In the genomic region with DNA sequence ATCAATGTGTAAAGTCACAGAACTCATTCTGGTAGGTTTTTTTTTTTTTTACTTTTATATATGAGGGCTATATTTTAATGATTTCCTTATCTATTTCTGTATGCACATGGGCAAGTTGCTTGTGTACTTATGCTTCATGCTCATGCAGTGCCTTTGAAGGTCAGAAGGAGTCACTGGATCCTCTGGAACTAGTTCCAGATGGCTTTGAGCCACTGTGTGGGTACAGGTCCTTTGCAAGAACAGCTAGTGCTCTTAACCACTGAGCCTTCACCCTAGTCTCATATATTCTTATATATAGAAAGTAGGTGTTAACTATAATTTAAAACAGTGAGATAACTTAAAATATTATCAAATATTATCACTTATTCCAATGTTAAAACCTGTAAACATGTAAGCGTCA, we compare ENCODE assay signal across 19 mouse cellular contexts.
DNase-seq lines count a peak whose midpoint lies in the region; ATAC-seq and TF ChIP-seq lines count a peak whose summit lies in the region.
"Had no signal": no experiment of that assay in that cellular context is flagged by ENCODE, and none has a peak within 500 bp of the region (broad histone marks: within the 10 kb centered on the region; RNA-seq: fewer than 3 reads in every experiment).

No protein-coding gene starts in this region.

- intact Hi-C loops in gastrocnemius, adult 2 months (cut with DNase I): no loop called here
- intact Hi-C loops in gastrocnemius, postnatal 14 days (cut with DNase I; ENCODE audit: low total_unique reads): no loop called here

- TF ChIP-seq CTCF in gastrocnemius, adult 2 months (IDR thresholded peaks at IDR 0.05): 0 out of 2 replicates have a peak, but pooled peaks have one; percentile 5

- H3K27ac ChIP-seq in gastrocnemius, adult 2 months: 0 out of 2 replicates have a peak overlapping the region, but pooled peaks have one; percentile 13
- H3K27ac ChIP-seq: embryonic facial prominence, embryonic 10.5 days; embryonic facial prominence, embryonic 12.5 days; forebrain, embryonic 13.5 days; forebrain, embryonic 15.5 days had no signal

- ATAC-seq in CD4-positive, CD25-positive, alpha-beta regulatory T cell, adult 4 months: no peak
- ATAC-seq: activated CD4-positive, CD25-positive, alpha-beta regulatory T cell, adult 4 months; forebrain, embryonic 13.5 days; forebrain, embryonic 15.5 days; forebrain, postnatal 0 days; Patski had no signal

- H3K4me3 ChIP-seq in gastrocnemius, adult 2 months: no peak overlapping the region
- H3K4me3 ChIP-seq: embryonic facial prominence, embryonic 10.5 days; embryonic facial prominence, embryonic 12.5 days; forebrain, embryonic 13.5 days; forebrain, embryonic 15.5 days had no signal

- DNase-seq in gastrocnemius, adult 2 months: peak; percentile 58
- no peak for DNase-seq in gastrocnemius, postnatal 4 days (ENCODE audit: low spot score in 2 of 2)
- peak; percentile 22 for DNase-seq in gastrocnemius, postnatal 25 days
- DNase-seq in gastrocnemius, postnatal 14 days: no peak
- DNase-seq: adrenal gland, adult 8-10 months; adrenal gland, postnatal 14 days; cerebellum, adult 11-12 months; cerebellum, adult 2 months; cerebellum, adult 9-10 months; cerebellum, postnatal 10 days; cerebellum, postnatal 25 days; forebrain, postnatal 0 days had no signal

Comparison
In these comparisons a context has a peak if more than half of its experiments do, and no peak if none do; other contexts are left out.
1. DNase-seq: peak in gastrocnemius, adult 2 months (single experiment) and gastrocnemius, postnatal 25 days (single experiment); none in gastrocnemius, postnatal 4 days (0 of 2) and gastrocnemius, postnatal 14 days (single experiment).